ENCODE assay signal across 9 mouse cellular contexts in the genomic region with DNA sequence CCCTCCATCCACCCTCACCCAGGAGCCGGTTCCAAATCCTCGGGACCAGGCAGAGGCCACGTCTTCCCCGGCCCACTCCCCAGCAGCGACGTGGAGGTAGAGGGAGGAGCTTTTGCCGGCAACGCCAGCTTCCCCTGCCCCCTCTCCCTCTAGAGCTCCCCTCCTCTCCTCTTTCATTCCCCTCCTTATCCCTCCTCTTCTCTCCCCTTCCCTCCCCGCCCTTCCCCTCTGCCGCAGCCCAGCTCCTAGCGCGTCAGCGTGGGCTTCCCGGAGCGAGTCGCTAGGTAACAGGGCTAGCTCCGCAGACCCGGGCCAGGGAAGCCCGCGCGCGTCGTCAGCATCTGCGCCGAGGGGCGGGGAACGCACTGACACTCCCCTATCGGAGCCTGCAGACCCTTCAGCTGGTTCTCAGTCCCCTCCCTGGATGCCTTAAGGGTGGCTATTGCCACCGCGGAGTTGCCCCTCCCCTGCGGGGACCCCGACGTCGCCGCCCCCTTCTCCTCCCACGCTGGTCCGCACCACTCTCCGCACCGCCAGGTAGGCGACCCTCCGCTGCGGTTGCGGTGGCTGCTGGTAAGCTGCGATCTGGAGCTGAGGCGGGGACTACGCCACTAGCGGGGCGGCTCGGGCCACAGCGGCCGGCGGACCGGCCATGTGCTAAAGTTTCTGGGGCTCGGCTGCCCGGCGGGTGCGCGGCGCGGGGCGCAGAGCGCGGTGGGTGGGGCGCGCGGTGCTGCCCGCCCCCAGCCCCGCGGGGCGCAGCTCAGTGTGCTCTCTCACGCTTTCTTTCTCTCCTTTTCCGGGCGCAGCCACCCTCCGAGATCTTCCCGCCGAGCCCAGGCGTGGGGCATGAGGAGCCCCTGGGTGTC. TPM values are rescaled to one million over a fixed set of nuclear protein-coding genes. Genes with fewer than 3 reads are reported as not detected.
DNase-seq lines count a peak whose midpoint lies in the region; ATAC-seq and TF ChIP-seq lines count a peak whose summit lies in the region.
"Had no signal": no experiment of that assay in that cellular context is flagged by ENCODE, and none has a peak within 500 bp of the region (broad histone marks: within the 10 kb centered on the region; RNA-seq: fewer than 3 reads in every experiment).

No protein-coding gene starts in this region.

- no peaks in the 10 kb centered on the region for H3K36me3 ChIP-seq in kidney, embryonic 16.5 days (ENCODE audit: insufficient read depth, low read length)
- no peaks in the 10 kb centered on the region for H3K36me3 ChIP-seq in midbrain, postnatal 0 days (ENCODE audit: insufficient read depth, low read length)

- peak overlapping the region; percentile 100 for H3K4me2 ChIP-seq in kidney, embryonic 16.5 days (replicated peaks; ENCODE audit: low read depth, low read length)
- H3K4me2 ChIP-seq in midbrain, postnatal 0 days (ENCODE audit: low read depth, low read length, poor library complexity, severe bottlenecking), result peak overlapping the region; percentile 82

- no peak overlapping the region for H3K27ac ChIP-seq in kidney, embryonic 16.5 days (ENCODE audit: low read length)
- H3K27ac ChIP-seq in left cerebral cortex, adult 2 months, result no peak overlapping the region; the same call in 1 of the 2 replicates
- peak overlapping the region; percentile 76 for H3K27ac ChIP-seq in midbrain, postnatal 0 days (ENCODE audit: low read depth, low read length)

- peaks cover 6% of the 10 kb centered on the region for H3K4me1 ChIP-seq in kidney, embryonic 16.5 days (ENCODE audit: insufficient read depth, low read length)
- H3K4me1 ChIP-seq in midbrain, postnatal 0 days (ENCODE audit: insufficient read depth, low read length), result peaks cover 17% of the 10 kb centered on the region; the same call in 1 of the 2 replicates

- no peak for TF ChIP-seq CTCF in left cerebral cortex, adult 2 months (IDR thresholded peaks at IDR 0.05)
- no peak for TF ChIP-seq CTCF in midbrain, postnatal 0 days (IDR thresholded peaks at IDR 0.05)

- WGBS in kidney, embryonic 16.5 days, result under 1% methylated on average over 68 of the region's 77 CpGs
- WGBS in midbrain, postnatal 0 days, result under 1% methylated on average over 64 of the region's 77 CpGs

- peak overlapping the region; percentile 69 for H3K4me3 ChIP-seq in kidney, embryonic 16.5 days (ENCODE audit: low read length)
- H3K4me3 ChIP-seq in left cerebral cortex, adult 2 months, result peak overlapping the region; percentile 63
- H3K4me3 ChIP-seq in midbrain, postnatal 0 days (ENCODE audit: low read depth, low read length), result peak overlapping the region; percentile 82
- H3K4me3 ChIP-seq: myocyte had no signal

- H3K27me3 ChIP-seq in kidney, embryonic 16.5 days (ENCODE audit: insufficient read depth, low read length), result peaks cover 51% of the 10 kb centered on the region
- no peaks in the 10 kb centered on the region for H3K27me3 ChIP-seq in midbrain, postnatal 0 days (ENCODE audit: insufficient read depth, low read length)

- no peak for DNase-seq in kidney, adult 9 months
- DNase-seq in cerebellum, adult 9-11 months, result peak; percentile 76
- peak; percentile 71 to 75 for DNase-seq in frontal cortex, postnatal 10 days (ENCODE audit: low spot score in 2 of 2)
- peak; percentile 50 to 78 for DNase-seq in left cerebral cortex, adult 2 months (ENCODE audit: extremely low spot score in 1 of 2, low spot score in 2 of 2)
- peak; percentile 89 for DNase-seq in midbrain, postnatal 0 days (ENCODE audit: low spot score)
- no peak for DNase-seq in thymus, postnatal 36 days

- H3K9ac ChIP-seq in kidney, embryonic 16.5 days (replicated peaks; ENCODE audit: low read length), result peak overlapping the region; percentile 49
- peak overlapping the region; percentile 74 for H3K9ac ChIP-seq in midbrain, postnatal 0 days (replicated peaks; ENCODE audit: low read length, poor library complexity, severe bottlenecking)

- no peaks in the 10 kb centered on the region for H3K9me3 ChIP-seq in kidney, embryonic 16.5 days (ENCODE audit: low read length)
- no peaks in the 10 kb centered on the region for H3K9me3 ChIP-seq in midbrain, postnatal 0 days (ENCODE audit: low read length)

- peak; percentile 66 for ATAC-seq in kidney, embryonic 16.5 days (ENCODE audit: low FRiP score, low TSS enrichment)
- ATAC-seq in midbrain, postnatal 0 days (ENCODE audit: low FRiP score), result peak; percentile 92
- no peak for ATAC-seq in activated CD4-positive, CD25-positive, alpha-beta regulatory T cell, adult 4 months

- intact Hi-C loops in left cerebral cortex, adult 2 months (cut with DNase I), result loop anchor here (5.0 kb wide), 1 partner anchor 91 kb away; no protein-coding TSS in a partner anchor

RNA-seq across cellular contexts. Expression of a gene that starts 3.0 kb away (rescaled TPM):
- 0.05 TPM in 1 of 2 replicates, not detected in the other for polyA plus RNA-seq in kidney, embryonic 16.5 days (2015; fragmentation: Nextera tagmentation; extraction: Ambion mirVana)
- total RNA-seq in left cerebral cortex, adult 2 months (2021), result 10 to 100 TPM in 1 of 2 experiments, 1 to 10 TPM in 1; 7.6 to 11.2 TPM
- 29.1 and 34.7 TPM in 2 replicates for total RNA-seq in midbrain, postnatal 0 days (2014; rRNA removed)
- 22.7 and 22.8 TPM in 2 replicates for polyA plus RNA-seq in midbrain, postnatal 0 days (2015; fragmentation: Nextera tagmentation; extraction: Ambion mirVana)
- polyA plus RNA-seq in activated CD4-positive, CD25-positive, alpha-beta regulatory T cell, adult 4 months (2017; shearing (Covaris generic)), result not detected
- polyA plus RNA-seq: myocyte had no signal

Comparison
In these comparisons a context has a peak if more than half of its experiments do, and no peak if none do; other contexts are left out.
1. DNase-seq: peak in cerebellum, adult 9-11 months (single experiment), frontal cortex, postnatal 10 days (2 of 2), left cerebral cortex, adult 2 months (2 of 2) and midbrain, postnatal 0 days (single experiment); none in kidney, adult 9 months (single experiment) and thymus, postnatal 36 days (0 of 2).
2. RNA of a gene that starts 3.0 kb away (polyA plus RNA-seq): 22.7 to 22.8 TPM in midbrain, postnatal 0 days; 0.05 TPM in kidney, embryonic 16.5 days and not detected in activated CD4-positive, CD25-positive, alpha-beta regulatory T cell, adult 4 months; every median in the first group is over 10 times any median in the second.
3. Peak in every context shown above with its lines, with median percentiles within 50 percentile points of each other: H3K4me3 ChIP-seq.